Mouse (Mus musculus): ENCODE data around the gene Adamts6.

Adamts6 gene

DNA sequence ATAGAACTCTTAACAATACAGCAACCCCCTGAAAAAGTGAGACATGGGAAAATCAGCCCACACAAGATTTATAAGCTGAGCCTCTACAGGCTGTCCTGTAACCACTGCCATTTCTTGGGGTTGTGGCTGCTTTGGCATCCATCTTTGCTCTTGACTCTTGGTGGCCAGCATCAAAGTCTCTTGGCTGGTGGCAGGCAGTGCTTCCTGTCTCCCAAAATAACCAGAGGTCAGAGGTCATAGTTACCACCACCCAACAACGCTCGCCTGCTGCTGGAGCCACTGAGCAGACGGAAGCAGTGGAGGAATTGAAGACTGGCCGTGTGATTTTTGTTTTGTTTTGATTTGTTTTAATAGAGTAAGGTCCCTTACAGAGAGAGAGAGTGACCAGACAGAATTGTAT lies 228.5 kb downstream of the Adamts6 start:
- no peak for DNase-seq (ENCODE audit: low spot score in 2 of 2)

- no peak for DNase-seq (ENCODE audit: low spot score in 2 of 2)
Observed at GRCm38 (mm10) chr13:104516766-104517364, 229.2 kb downstream of the Adamts6 start.

DNA sequence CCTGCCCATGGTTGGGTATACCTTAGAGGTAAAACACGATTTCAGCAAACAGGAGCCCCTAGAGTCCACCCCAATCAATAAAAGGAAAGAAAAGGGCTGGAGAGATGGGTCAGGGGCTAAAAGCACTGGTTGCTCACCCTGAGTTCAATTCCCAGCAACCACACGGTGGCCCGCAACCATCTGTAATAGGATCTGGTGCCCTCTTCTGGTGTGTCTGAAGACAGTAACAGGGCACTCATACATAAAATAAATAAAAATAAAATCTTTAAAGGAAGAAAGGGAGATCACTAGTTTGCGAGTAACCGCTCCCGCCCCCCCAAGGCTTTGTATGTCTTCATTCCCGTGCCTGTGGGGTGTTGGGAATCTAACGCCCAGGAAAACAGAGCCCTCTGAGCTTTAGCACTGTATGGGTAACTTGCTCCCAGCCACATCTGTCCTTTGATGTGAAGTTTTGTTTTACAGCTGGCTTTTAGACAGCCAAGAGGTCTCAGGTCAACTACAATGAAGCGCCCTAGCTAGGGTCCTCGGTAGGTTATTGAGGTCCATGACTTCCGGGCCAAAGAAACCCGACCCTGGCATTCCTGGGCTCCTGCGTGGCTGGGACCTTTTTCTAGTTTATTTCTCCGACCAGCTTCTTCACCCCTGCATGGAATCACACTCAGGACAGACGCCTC lies 230.1 kb downstream of the Adamts6 start:
- DNase-seq (ENCODE audit: low spot score in 2 of 2), result peak in 1 of 2 experiments; percentile 24

- peak; percentile 96 for DNase-seq (ENCODE audit: low spot score in 2 of 2)
Observed at GRCm38 (mm10) chr13:104518312-104519005, 230.8 kb downstream of the Adamts6 start.

GRCm38 (mm10) chr13:104519006-104519695 lies 231.5 kb downstream of the Adamts6 start:
- DNase-seq (ENCODE audit: low spot score in 2 of 2), result peak; percentile 56 to 68

GRCm38 (mm10) chr13:104519981-104520380 lies 232.3 kb downstream of the Adamts6 start:
- no peak for DNase-seq (ENCODE audit: low spot score in 2 of 2)

- DNase-seq (ENCODE audit: low spot score in 2 of 2), result no peak
Observed at GRCm38 (mm10) chr13:104520461-104520860, 232.8 kb downstream of the Adamts6 start.

- DNase-seq (ENCODE audit: low spot score in 2 of 2), result no peak
Observed at GRCm38 (mm10) chr13:104521532-104521931, 233.9 kb downstream of the Adamts6 start.

GRCm38 (mm10) chr13:104525656-104526055 lies 238.0 kb downstream of the Adamts6 start:
- DNase-seq (ENCODE audit: low spot score in 2 of 2), result no peak

GRCm38 (mm10) chr13:104529238-104529637 lies 241.6 kb downstream of the Adamts6 start:
- peak; percentile 30 to 44 for DNase-seq (ENCODE audit: low spot score in 2 of 2)

DNA sequence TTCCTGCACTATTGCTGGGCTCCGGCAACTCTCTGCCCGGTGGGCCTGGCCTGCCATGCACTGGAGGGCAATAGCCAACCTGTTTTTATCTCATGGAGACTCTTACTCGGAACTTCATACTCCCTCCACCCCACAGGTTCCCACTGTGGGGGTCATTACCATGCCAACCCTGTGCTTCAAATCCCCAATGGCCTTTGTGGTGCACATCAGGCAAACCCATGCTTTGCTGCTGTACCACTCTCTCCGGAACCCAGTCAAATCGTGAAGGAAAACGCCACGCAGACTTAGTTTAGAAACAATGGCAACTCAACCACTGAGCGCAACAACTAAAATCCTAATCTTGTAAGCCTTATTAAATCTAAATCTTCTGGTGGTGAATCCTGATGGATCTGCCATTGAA lies 244.2 kb downstream of the Adamts6 start:
- no peak for DNase-seq (ENCODE audit: low spot score in 2 of 2)

DNA sequence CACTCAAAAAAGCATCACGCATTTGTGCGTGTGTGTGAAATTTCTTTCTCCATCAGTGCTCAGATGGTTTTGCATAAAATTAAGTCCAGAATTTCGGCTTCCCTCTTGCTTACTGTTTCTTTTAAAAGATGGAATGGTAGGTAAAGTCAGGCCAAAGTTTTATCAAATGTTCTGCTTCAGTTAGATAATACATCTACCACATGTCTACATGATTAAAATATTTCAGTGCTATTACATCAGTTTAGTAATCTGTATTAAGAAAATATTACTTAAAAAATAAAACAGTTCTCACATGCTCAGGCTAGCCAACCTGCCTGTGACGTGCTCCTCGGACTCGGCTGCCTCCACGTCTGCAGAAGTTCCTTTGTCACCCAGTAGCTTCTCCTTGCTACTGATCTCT lies 245.1 kb downstream of the Adamts6 start:
- DNase-seq (ENCODE audit: low spot score in 2 of 2), result no peak

- no peak for DNase-seq (ENCODE audit: low spot score in 2 of 2)
Observed at GRCm38 (mm10) chr13:104533806-104534495, 246.3 kb downstream of the Adamts6 start.

DNA sequence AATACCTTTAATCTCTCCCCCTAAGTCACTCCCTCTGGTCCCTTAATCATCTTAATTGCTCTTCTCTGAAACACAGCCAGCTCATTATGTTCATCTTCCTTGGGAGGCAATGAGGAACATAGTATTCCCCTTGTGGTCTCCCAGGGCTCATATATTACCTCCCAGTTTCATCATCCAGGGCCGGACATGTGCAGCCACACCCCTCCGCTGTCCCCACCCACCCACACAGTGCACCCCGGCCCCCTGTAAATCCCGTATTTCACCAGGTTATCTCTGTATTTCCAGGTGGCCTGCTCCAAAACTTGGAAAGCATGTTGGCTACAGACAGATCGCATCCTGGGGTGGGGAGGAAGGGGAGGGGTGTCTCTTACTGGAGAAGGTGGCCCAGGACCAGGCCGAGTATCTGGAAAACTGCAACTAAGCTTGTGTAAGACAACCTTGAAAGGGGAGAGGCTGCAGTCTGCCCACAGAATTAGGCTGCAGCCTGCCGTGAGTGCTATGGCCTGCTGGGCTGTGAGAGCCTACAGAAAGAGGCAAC lies 253.3 kb downstream of the Adamts6 start:
- DNase-seq (ENCODE audit: low spot score in 2 of 2), result no peak

DNA sequence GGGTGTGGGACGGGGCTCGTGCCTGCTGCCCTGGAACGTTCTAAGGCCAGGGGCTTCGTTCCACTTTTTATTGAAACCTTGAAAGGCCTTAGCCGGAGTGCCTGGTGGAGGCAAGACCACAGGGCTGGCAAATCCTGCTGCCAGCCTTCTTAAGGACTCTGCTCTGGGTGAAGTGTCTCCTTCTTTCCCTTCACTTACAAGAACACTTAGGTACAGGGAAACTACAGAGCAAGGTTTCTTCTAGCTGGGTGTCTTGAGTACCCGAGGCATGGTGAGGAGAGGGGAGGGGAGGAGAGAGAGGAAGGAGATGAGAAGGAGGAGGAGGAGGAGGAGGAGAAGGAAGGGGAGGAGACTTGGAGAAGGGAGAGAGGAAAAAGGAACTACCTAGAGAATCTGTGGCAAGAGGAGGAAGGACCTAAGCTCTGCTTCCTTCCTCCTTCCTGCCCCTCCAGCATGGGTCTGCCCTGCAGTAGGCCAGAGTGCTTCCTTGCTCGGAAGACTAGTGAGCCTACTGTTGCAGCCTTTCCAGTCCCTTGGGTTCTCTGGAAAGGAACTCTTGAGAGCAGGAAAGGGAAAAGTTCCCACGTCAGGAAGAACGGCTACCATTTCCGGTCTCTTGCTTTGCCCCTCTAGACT lies 254.6 kb downstream of the Adamts6 start:
- DNase-seq (ENCODE audit: low spot score in 2 of 2), result no peak

DNA sequence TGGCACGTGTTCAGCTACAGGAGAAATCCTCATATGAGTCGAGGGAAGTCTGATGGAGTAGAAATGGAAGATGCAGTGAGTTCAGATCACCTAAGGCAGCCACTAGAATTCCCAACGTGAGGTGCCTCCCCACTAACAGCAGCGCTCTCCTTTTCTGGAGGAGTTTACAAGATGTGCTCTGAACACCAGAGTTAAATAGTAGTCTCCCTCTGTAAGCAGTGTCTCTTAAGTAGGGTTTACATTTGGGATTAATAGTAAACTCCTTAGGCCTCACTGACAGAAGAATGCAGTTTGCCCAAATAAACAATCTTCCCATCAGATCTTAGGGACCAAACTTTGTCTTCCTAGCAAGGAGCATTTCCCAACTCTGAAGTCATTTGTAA lies 255.1 kb downstream of the Adamts6 start:
- DNase-seq (ENCODE audit: low spot score in 2 of 2), result no peak
